Mouse (Mus musculus): ENCODE measurements at regions not wholly inside any gene's neighbourhood (a gene's known extent, or its start where the extent isn't known, plus 50 kb on each side); places are given as distances from the start of the nearest gene placed in this dataset.
"Not testable (repeated sequence)": the region's sequence is repeated elsewhere in the genome, so short reads cannot be mapped to it uniquely, and the experiment has no call there.

DNA sequence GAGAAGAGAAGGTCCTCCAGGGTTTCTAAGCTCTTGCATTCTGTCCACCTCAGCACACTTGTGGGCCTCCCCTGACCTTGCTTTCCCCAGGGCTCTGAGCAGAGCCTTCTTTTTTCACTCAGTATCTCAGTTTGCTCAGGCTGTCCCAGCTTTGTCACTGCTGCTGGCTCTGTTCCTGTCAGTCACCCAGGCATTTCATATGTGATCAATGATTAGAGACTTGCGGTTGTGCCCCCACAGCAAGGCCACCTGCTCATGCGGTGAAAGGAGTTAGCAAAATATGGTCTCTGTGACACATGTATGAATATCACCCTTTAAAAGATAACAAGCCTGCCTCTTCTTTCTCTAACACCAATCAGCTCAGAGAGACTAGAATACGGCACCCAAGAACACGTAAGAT is 265.6 kb upstream of the Jarid2 start:
- in situ Hi-C loops (cut with MboI; ENCODE audit: low pct_unique_long_range_greater_than_20kb in 1 of 2, low sequenced_read_pairs in 2 of 2, unreplicated experiment in 1 of 2), result no loop called here

- in situ Hi-C loops (cut with MboI; ENCODE audit: low pct_unique_long_range_greater_than_20kb in 1 of 2, low sequenced_read_pairs in 2 of 2, unreplicated experiment in 1 of 2), result no loop called here
Observed at GRCm38 (mm10) chr13:44465567-44465966, 263.7 kb upstream of the Jarid2 start.

DNA sequence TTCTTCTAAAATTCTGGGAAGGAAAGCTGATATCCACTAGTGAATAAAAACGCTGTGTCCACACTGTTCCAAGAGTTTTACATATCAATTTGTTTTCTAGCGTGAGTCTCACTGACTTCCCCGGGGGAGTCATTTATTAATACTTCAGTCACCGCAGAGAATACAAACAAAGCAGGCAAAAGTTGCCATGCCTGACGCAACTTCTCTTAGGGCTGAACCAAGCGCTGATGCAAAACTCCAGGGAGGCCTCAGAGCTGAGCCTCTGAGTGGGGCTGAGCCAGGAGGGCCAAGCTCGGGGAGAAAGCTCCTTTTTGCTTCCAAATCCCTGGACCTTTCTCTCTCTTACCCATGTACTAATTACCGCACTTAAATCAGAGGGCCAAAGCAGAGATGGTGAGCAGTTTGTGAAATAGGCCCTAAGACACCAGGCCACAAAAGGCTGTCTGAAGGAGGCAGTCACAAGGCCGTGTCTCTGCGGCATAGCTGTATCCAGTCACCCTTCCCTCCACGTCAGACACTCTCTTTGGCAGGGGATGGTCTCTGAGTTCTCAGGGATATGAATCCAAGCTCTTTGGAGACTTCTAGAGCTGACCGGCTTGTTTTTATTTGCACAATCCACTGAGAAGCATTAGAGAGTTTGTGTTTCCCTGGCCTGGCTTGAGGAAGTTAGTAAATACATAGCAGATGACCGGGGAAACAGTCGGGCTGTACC is 260.2 kb upstream of the Jarid2 start:
- in situ Hi-C loops (cut with MboI; ENCODE audit: low pct_unique_long_range_greater_than_20kb in 1 of 2, low sequenced_read_pairs in 2 of 2, unreplicated experiment in 1 of 2), result no loop called here

DNA sequence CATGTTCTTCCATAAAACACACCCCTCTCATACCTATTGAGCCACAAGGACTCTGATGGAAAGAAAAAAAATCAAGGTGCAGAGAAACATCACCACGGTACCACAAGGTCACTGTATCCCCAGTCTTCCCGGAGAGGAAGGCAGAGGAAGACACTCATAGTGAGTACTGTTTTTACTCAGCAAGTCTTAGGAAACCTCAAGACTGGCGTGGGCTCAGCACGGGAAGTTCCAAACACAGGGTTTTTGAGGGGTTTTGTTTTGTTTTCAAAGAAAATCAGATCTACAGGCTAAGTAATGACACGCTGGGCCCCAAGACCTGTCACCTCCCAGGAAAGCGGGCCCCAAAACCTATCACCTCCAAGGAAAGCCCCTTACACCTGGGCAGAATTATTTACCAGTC is 259.6 kb upstream of the Jarid2 start:
- in situ Hi-C loops (cut with MboI; ENCODE audit: low pct_unique_long_range_greater_than_20kb in 1 of 2, low sequenced_read_pairs in 2 of 2, unreplicated experiment in 1 of 2), result no loop called here

DNA sequence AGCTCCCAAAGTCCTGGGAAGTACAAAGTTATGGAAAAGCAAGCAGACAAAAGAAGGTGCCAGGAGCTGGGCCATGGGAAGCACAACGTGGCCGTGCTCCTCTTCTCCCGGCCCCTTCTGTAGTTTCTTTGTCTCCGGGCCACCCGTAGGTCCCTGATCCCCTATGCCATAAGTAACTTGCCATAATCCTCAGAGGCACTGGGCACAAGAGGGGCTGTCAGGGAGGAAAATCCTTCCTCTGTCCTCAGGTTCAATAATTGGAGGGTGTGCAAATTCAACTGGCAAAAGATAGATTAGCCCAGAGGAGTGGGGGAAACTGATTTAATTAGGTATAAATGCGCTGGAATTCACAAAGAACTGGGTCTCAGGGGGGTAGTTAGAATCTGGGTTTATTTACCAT is 256.1 kb upstream of the Jarid2 start:
- in situ Hi-C loops (cut with MboI; ENCODE audit: low pct_unique_long_range_greater_than_20kb in 1 of 2, low sequenced_read_pairs in 2 of 2, unreplicated experiment in 1 of 2), result no loop called here

DNA sequence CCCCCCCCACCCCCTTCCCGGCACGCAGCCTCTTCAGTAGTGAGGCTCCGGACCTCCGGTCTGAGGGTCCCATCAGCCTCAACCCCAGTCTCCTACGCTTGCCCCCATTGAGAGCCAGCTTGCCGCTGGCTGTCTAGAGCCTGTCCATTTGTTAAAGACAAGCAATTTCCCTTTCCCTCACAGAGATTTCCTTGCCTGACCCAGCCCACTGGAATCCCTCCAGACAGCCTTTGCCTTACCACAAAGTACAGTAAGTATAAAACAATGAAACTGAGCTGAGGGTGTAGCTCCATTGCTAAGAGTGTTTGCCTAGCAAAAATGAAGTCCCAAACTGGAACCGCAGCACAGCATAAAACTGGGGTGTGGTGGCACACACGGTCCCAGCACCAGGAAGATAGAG is 252.4 kb upstream of the Jarid2 start:
- in situ Hi-C loops (cut with MboI; ENCODE audit: low pct_unique_long_range_greater_than_20kb in 1 of 2, low sequenced_read_pairs in 2 of 2, unreplicated experiment in 1 of 2), result no loop called here

GRCm38 (mm10) chr13:44480128-44480527 is 249.1 kb upstream of the Jarid2 start:
- in situ Hi-C loops (cut with MboI; ENCODE audit: low pct_unique_long_range_greater_than_20kb in 1 of 2, low sequenced_read_pairs in 2 of 2, unreplicated experiment in 1 of 2), result no loop called here

- in situ Hi-C loops (cut with MboI; ENCODE audit: low pct_unique_long_range_greater_than_20kb in 1 of 2, low sequenced_read_pairs in 2 of 2, unreplicated experiment in 1 of 2), result no loop called here
Observed at GRCm38 (mm10) chr13:44482661-44483060, 246.6 kb upstream of the Jarid2 start.

- in situ Hi-C loops (cut with MboI; ENCODE audit: low pct_unique_long_range_greater_than_20kb in 1 of 2, low sequenced_read_pairs in 2 of 2, unreplicated experiment in 1 of 2), result no loop called here
Observed at GRCm38 (mm10) chr13:44484582-44485329, 244.5 kb upstream of the Jarid2 start.

- in situ Hi-C loops (cut with MboI; ENCODE audit: low pct_unique_long_range_greater_than_20kb in 1 of 2, low sequenced_read_pairs in 2 of 2, unreplicated experiment in 1 of 2), result no loop called here
Observed at GRCm38 (mm10) chr13:44490935-44491465, 238.3 kb upstream of the Jarid2 start.

DNA sequence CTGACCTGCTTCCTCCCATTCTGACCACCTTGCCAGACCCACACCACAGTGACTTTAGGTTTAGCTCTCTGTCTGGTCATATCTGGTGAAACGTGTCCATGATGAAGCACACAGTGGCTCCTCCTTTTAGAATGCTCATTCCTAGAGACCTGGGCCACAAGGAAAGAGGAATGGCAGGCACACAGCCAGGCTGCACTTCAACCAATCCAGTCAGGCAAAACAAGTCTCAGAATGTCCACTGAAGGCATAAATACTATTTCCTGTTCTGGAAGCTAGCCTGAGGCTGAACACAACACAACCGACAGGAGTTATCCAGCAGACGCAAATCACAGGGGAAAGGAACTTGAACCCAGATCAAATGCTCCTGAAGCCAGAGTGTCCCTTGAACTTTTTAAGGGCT is 235.4 kb upstream of the Jarid2 start:
- in situ Hi-C loops (cut with MboI; ENCODE audit: low pct_unique_long_range_greater_than_20kb in 1 of 2, low sequenced_read_pairs in 2 of 2, unreplicated experiment in 1 of 2), result no loop called here

GRCm38 (mm10) chr13:44495450-44495849 is 233.8 kb upstream of the Jarid2 start:
- in situ Hi-C loops (cut with MboI; ENCODE audit: low pct_unique_long_range_greater_than_20kb in 1 of 2, low sequenced_read_pairs in 2 of 2, unreplicated experiment in 1 of 2), result no loop called here

DNA sequence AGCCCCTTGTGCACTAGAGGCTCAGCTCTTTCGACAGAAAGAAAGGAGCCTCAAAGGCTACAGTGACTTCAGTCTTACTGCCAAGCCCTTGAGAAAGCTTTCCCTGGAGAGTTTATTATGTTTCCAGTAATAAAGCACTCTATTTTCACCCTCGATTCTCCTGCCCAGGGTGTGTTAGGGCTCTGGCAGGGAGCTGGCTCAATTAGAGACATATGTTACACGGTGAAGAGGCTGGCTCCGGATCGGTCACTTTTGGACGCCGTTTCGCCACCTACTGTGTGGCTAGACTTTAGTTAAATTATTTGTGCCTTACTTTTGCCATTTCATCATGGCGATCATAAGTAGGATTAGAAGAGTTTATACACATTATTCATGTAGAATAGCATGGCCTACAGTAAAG is 232.7 kb upstream of the Jarid2 start:
- in situ Hi-C loops (cut with MboI; ENCODE audit: low pct_unique_long_range_greater_than_20kb in 1 of 2, low sequenced_read_pairs in 2 of 2, unreplicated experiment in 1 of 2), result no loop called here

- in situ Hi-C loops (cut with MboI; ENCODE audit: low pct_unique_long_range_greater_than_20kb in 1 of 2, low sequenced_read_pairs in 2 of 2, unreplicated experiment in 1 of 2), result not testable (repeated sequence)
Observed at GRCm38 (mm10) chr13:44500896-44501295, 228.4 kb upstream of the Jarid2 start.

DNA sequence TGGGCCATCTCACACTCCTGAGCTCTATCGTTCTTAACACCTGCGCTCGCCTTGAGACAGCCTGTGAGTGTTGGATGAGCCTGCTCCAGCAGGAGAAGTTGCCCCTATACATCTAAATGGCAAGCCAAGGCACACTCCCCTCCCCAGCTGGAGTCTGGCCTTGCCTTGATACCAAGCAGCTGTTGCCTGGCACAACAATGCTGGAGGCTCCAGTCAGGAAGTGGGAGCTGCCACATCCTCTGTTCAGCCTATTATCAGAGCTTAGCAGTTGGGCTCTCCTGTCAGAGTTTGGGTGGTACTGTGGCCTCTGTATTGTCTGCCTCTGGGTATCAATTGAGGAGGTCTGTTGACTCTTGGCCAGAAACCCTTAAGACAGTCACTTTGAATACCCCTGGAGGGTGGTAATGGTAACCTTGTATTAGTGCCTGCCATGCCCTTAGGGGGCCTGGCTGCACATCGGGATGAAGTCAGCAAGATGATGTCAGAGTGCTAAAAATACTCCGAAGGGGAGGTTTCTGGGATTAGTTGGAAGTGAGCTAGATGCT is 227.4 kb upstream of the Jarid2 start:
- in situ Hi-C loops (cut with MboI; ENCODE audit: low pct_unique_long_range_greater_than_20kb in 1 of 2, low sequenced_read_pairs in 2 of 2, unreplicated experiment in 1 of 2), result no loop called here

DNA sequence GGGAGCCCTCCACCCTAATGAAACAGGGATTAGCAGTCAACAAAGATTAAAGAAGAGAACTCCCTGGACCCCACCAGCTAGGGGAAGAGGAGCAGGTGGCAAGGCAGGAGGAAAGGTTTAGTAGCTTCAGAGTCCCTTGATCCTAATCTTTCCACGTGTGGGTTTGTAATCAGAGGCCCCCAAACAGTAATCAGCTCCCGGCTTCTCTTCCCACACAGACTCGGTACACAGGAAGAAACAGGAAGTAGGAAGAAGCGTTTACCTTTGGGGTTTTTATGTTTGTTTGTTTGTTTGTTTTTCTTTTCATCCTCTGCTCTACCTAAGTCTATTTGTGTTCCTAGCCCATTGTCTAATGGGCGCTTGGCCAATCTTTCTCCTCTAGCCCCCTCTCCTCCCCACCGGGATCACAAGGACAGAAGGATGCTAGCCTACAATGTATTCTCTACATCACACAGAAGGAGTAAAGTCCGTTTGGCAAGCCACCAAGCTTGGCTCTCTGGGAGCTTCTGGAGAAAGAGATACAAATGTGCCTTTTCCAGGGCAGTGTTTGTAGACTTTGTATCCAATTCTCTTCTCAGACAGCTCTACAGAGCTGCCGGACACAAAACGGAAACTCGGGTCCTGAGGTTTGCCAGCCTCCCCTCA is 226.5 kb upstream of the Jarid2 start:
- in situ Hi-C loops (cut with MboI; ENCODE audit: low pct_unique_long_range_greater_than_20kb in 1 of 2, low sequenced_read_pairs in 2 of 2, unreplicated experiment in 1 of 2), result no loop called here

- in situ Hi-C loops (cut with MboI; ENCODE audit: low pct_unique_long_range_greater_than_20kb in 1 of 2, low sequenced_read_pairs in 2 of 2, unreplicated experiment in 1 of 2), result no loop called here
Observed at GRCm38 (mm10) chr13:44503257-44503950, 225.9 kb upstream of the Jarid2 start.

GRCm38 (mm10) chr13:44504455-44504854 is 224.8 kb upstream of the Jarid2 start:
- in situ Hi-C loops (cut with MboI; ENCODE audit: low pct_unique_long_range_greater_than_20kb in 1 of 2, low sequenced_read_pairs in 2 of 2, unreplicated experiment in 1 of 2), result no loop called here

DNA sequence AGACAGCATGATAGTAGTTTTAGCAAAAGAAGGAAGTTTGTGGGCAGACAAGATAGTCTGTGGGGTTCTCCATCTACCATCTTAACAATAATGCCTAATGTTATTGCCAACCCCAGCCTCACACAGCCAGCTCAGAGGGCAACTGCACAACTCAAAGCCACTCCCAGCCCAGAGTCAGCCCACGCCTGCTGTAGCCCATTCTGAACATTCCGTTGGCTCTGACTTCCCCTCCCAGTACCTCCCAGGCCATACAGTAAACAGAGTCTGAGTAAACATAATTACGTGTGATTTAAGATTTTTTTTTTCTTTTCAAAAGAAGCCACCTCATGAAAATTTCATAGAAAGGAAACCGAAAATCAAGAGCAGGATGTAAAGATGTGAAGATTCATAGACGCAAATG is 222.3 kb upstream of the Jarid2 start:
- in situ Hi-C loops (cut with MboI; ENCODE audit: low pct_unique_long_range_greater_than_20kb in 1 of 2, low sequenced_read_pairs in 2 of 2, unreplicated experiment in 1 of 2), result no loop called here
